Mouse (Mus musculus) kidney, postnatal 0 days (tissue): ENCODE results near the gene Ube2q2. TPM values are rescaled to one million over a fixed set of nuclear protein-coding genes. Genes with fewer than 3 reads are reported as not detected.
"Not testable (repeated sequence)": the region's sequence is repeated elsewhere in the genome, so short reads cannot be mapped to it uniquely, and the experiment has no call there.

Source experiments
- ATAC-seq: fragments of 200-750 bp; cut with Nextera tagmentation; replicated peaks from 2 replicates; pipeline ENCODE4 v1.8.0; 2017; ENCODE audit warnings: low read depth, moderate number of reproducible peaks, moderate TSS enrichment, moderate library complexity; ENCODE audit not compliant: low FRiP score
- DNase-seq: peaks from one replicate; pipeline ENCODE4 v3.0.0-alpha.2; 2016; ENCODE audit warnings: low spot score
- H3K27ac ChIP-seq: fragments of 300-500 bp; sonication (generic); 2 replicates; pipeline ENCODE4 v1.5.1; 2014; ENCODE audit warnings: mild to moderate bottlenecking
- H3K27me3 ChIP-seq: fragments of 300-500 bp; sonication (generic); 2 replicates; pipeline ENCODE4 v1.6.1; 2014; ENCODE audit warnings: low read length, mixed read lengths; ENCODE audit not compliant: insufficient read depth
- H3K36me3 ChIP-seq: fragments of 300-500 bp; sonication (generic); 2 replicates; pipeline ENCODE4 v1.6.1; 2014; ENCODE audit warnings: low read length, mixed read lengths; ENCODE audit not compliant: insufficient read depth
- H3K4me1 ChIP-seq: fragments of 300-500 bp; sonication (generic); replicated peaks from 2 replicates; pipeline ENCODE4 v1.6.1; 2014; ENCODE audit warnings: antibody characterized with exemption, low read length, mixed read lengths; ENCODE audit not compliant: insufficient read depth
- H3K4me2 ChIP-seq: fragments of 300-500 bp; sonication (generic); 2 replicates; pipeline ENCODE4 v1.6.1; 2014; ENCODE audit warnings: mild to moderate bottlenecking, low read length, moderate library complexity, mixed read lengths
- H3K4me3 ChIP-seq: fragments of 300-500 bp; sonication (generic); replicated peaks from 2 replicates; pipeline ENCODE4 v1.5.1; 2014; ENCODE audit warnings: low read depth, low read length
- H3K9ac ChIP-seq: fragments of 300-500 bp; sonication (generic); 2 replicates; pipeline ENCODE4 v1.6.1; 2014; ENCODE audit warnings: low read depth, low read length
- H3K9me3 ChIP-seq: fragments of 300-500 bp; sonication (generic); replicated peaks from 2 replicates; pipeline ENCODE4 v1.6.1; 2016; ENCODE audit warnings: low read length, inconsistent platforms, mixed read lengths
- CTCF ChIP-seq: IDR thresholded peaks from 2 replicates; pipeline ENCODE4 v1.5.1; 2016; ENCODE audit warnings: antibody characterized with exemption, low read depth, mild to moderate bottlenecking, moderate library complexity
- WGBS: fragments of 180-500 bp; shearing (Covaris S2); extraction: QIAGEN DNeasy Blood & Tissue Kit; methylation state at CpG from one replicate; pipeline ENCODE4 v1.1.7; 2014; 5-methylcytosine and 5-hydroxymethylcytosine counted together
- polyA plus RNA-seq: library from polyadenylated mRNA; unstranded; fragments of >200 nt; fragmentation: Nextera tagmentation; extraction: Ambion mirVana; gene quantifications from 2 replicates; pipeline ENCODE4 v1.2.1, GENCODE M21; 2015

Ube2q2 gene
- polyA plus RNA-seq, 1 experiment from 2014 or later: 29.7 TPM

DNA sequence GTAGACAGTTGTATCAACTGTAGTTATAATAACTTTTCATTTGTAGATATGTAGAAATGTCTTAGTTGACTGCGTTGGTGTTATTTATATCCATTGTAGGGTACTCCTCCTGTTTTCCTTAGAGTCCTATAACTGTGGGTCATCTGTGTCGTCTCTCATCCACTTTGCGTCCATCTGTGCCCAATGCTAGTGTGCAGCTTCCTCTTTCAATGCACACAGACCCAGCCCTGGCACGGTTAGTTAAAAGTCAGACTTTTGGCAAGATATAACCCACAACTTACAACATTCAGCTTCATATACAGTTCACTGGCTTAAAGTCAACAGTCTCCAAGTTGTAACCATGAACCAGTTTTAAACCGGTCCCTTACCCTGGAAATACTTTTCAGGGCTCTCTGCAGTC lies 83.5 kb downstream of the Ube2q2 start:
- 82% methylated on average over 5 of the region's 5 CpGs for WGBS
- Histone ChIP-seq H3K27me3 (no peaks in the 10 kb centered on the region), H3K27ac (no peak overlapping the region), H3K4me3 (no peak overlapping the region), H3K9ac (no peak overlapping the region), H3K4me1 (no peaks in the 10 kb centered on the region), H3K9me3 (no peaks in the 10 kb centered on the region), H3K36me3 (no peaks in the 10 kb centered on the region), H3K4me2 (no peak overlapping the region)
- ATAC-seq: no peak
- no peak for TF ChIP-seq CTCF
- no peak for DNase-seq

DNA sequence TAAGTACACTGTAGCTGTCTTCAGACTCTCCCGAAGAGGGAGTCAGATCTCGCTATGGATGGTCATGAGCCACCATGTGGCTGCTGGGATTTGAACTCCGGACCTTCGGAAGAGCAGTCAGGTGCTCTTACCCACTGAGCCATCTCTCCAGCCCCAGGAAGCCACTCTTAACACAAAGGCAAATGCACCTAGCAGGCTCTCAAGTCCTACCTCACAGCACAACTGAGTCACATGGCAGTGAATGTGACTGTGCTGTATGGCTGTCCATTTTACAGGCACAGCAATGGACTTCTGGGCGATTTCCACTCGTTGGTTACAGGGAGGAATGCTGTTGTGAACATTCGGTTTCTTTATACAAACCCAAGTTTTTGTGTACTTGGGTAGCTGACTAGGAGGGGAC lies 83.9 kb downstream of the Ube2q2 start:
- no peaks in the 10 kb centered on the region for H3K4me1 ChIP-seq
- H3K27ac ChIP-seq: no peak overlapping the region
- no peak for DNase-seq
- H3K9ac ChIP-seq: no peak overlapping the region
- ATAC-seq: no peak
- TF ChIP-seq CTCF: no peak
- 89% methylated on average over 7 of the region's 7 CpGs for WGBS
- H3K36me3 ChIP-seq: no peaks in the 10 kb centered on the region
- no peak overlapping the region for H3K4me3 ChIP-seq
- no peaks in the 10 kb centered on the region for H3K27me3 ChIP-seq
- no peak overlapping the region for H3K4me2 ChIP-seq
- H3K9me3 ChIP-seq: no peaks in the 10 kb centered on the region

DNA sequence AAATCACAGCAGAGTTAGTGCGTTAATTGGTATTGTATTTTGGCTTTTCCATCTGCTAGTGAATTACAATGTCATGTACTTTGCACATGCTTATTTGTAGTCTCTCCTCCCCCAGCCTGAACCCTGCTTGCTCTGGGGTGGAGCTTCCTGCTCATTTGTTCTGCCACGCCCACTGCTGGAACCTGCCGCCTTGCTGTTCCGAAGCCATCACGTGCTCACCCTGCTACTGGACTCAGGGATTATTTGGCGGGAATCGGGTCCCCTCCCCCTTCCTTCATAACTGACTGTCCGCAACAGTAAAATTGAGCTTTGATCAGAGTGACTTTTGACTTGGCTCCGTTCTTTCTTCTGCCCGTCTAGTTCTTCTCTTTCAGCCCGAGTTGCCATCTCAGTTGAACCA lies 84.4 kb downstream of the Ube2q2 start:
- not testable (repeated sequence) for H3K4me1 ChIP-seq, H3K4me3 ChIP-seq, H3K27ac ChIP-seq, H3K9ac ChIP-seq, H3K9me3 ChIP-seq, ATAC-seq, DNase-seq, H3K36me3 ChIP-seq, H3K27me3 ChIP-seq, H3K4me2 ChIP-seq
- WGBS: 53% methylated on average over 11 of the region's 11 CpGs

DNA sequence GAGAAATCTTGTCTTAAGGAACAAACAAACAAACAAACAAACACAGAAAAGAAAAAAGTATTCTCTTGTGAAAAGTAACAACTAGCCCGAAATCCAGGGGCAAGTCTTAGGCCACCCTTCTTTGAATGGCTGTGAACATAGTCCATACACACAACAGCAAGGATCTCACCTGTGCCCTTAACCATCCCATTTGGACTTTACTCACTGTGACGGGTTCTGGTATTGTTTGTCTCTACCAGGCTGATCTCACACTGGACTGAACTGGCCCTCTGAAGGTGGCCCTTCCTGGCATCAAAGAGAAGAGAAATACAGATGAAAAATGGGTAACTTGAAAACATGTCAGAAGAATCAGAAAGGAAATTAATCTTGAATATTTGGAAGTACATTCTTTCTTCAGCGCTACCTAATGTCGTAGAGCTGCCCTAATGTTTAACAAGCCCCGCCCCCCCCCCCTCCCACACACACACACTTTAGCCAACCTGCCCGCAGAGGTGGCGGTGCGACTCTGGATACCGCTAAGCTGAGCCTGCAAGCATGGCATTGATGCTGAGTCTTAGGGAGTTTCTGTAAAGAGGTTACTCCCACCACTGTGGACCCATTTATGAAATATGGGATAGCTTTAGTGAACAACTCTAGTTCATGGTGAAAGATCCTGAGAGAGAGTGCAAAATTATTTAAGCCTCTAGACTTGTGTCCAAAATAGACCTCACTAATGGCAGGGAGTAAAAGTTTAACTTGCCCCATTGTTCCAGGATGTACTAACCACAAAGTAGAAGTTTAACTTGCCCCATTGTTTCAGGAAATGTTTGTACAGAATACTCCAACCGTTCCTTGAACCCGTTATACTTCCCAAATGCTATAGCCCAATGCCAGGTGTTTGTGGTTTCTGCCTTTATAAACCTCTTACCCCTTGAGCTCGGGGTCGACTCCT lies 87.8 kb downstream of the Ube2q2 start:
- H3K27me3 ChIP-seq: no peaks in the 10 kb centered on the region
- no peaks in the 10 kb centered on the region for H3K9me3 ChIP-seq
- H3K4me3 ChIP-seq: no peak overlapping the region
- no peaks in the 10 kb centered on the region for H3K4me1 ChIP-seq
- 66% methylated on average over 13 of the region's 13 CpGs for WGBS
- no peak for ATAC-seq
- H3K36me3 ChIP-seq: no peaks in the 10 kb centered on the region
- no peak overlapping the region for H3K4me2 ChIP-seq
- H3K27ac ChIP-seq: no peak overlapping the region
- DNase-seq: no peak
- no peak for TF ChIP-seq CTCF
- H3K9ac ChIP-seq: no peak overlapping the region

DNA sequence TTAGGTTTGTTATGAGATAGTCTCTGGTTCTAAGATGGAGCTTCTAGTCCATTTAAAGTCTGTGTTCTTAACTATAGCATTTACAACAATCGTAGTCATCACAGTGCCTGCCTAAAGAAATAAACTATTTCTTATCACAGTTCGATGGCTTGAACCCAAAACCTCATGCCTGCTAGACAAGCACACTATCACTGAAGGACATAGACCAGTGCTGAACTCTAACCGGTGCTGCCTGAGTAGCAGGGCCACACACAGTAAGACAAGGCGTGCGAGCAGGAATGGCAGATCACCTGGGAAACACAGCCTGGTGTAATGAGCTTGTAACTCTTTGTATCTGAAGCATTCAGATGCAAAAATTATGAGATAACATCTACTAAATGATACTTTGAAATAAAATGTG lies 92.2 kb downstream of the Ube2q2 start:
- ATAC-seq: no peak
- DNase-seq: no peak
- 85% methylated on average over 5 of the region's 5 CpGs for WGBS
- Histone ChIP-seq H3K4me3 (no peak overlapping the region), H3K9ac (no peak overlapping the region), H3K36me3 (no peaks in the 10 kb centered on the region), H3K4me1 (no peaks in the 10 kb centered on the region), H3K9me3 (no peaks in the 10 kb centered on the region), H3K4me2 (no peak overlapping the region), H3K27me3 (no peaks in the 10 kb centered on the region), H3K27ac (no peak overlapping the region)
- no peak for TF ChIP-seq CTCF

DNA sequence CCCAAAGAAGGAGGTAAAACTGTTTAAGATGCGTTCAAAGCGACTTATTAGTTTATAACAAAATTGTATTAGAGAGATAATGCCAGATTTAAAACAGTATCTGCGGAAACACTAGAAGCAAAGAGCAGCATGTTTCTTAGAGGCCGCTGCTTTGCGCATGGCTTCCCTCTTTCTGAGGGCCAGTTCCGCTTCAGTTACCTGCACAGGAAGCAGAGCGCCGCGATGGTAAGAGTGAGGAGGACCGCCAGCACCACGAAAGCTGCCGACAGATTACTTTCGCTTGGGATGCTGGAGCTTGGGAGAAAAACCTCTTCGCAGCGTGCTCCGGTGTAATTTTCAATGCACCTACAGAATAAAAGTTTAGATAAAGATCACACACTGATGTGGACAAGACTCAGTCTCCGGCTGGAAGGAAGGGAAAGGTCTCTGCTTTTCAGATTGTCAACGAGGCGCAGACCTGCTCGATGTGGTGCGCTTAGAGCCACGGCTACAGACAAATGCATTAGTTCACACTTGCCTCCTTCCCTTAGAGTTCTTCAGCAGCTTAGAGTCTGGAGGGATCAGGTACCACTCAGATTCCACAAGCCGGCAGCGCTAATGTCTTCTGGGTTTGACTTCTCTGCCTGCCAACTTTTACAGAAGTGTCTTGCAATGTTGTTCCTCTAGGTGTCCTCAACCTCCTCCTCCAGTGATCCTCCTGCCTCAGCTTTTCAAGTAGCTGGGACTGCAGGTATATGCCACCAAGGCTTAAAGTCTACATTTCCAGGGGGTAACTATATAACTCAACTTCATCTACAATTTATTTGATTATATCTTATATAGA lies 93.4 kb downstream of the Ube2q2 start:
- TF ChIP-seq CTCF: no peak
- Histone ChIP-seq H3K4me1 (no peaks in the 10 kb centered on the region), H3K27ac (no peak overlapping the region), H3K36me3 (no peaks in the 10 kb centered on the region), H3K4me3 (peak overlapping the region; percentile 27), H3K9me3 (no peaks in the 10 kb centered on the region), H3K9ac (no peak overlapping the region), H3K27me3 (no peaks in the 10 kb centered on the region), H3K4me2 (peak overlapping the region; percentile 53)
- peak; percentile 35 for DNase-seq
- 41% methylated on average over 24 of the region's 24 CpGs for WGBS
- no peak for ATAC-seq
